Mouse (Mus musculus): ENCODE results near the gene Ldlrap1.

The Ldlrap1 gene

DNA sequence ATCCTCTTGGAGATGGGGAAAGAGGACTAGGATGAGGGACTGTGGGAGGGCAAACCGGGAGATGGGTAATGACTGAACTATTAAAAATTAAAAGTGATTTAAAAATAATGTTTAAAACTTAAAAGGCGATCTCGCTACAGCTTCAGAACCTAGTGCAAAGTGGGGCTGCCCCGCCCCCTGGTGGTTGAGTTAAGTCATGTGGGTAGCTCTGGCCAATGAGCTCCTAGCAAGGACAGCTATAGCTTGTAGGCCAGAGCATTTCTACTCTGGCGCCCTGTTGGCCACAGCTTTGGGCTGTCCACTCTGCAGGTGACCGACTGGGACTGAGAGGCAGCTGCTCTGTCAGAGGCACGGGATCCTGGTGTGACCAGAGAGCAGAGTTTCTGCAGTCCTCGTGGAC, 53.9 kb downstream of the Ldlrap1 start:
- peak; percentile 77 for DNase-seq (ENCODE audit: low spot score)

DNA sequence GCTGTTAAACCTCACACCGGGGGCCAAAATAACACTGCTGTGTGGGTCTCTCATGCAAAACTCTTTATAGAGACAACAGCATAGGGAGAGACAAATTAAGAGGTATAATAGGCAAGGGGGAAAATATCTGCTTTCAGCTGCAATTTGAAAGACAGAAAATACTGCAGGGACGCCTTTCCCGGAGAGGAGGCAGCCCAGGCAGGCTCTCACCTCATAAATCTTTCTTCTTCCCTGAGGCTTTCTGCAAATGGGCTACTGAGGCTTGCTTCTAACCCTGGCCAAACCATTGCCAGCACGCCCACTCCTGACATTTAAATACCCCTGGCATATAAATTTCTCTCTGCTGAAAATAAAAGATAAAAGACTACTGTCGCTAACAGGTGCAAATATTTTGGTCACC, 62.5 kb downstream of the Ldlrap1 start:
- DNase-seq (ENCODE audit: low spot score), result no peak

DNA sequence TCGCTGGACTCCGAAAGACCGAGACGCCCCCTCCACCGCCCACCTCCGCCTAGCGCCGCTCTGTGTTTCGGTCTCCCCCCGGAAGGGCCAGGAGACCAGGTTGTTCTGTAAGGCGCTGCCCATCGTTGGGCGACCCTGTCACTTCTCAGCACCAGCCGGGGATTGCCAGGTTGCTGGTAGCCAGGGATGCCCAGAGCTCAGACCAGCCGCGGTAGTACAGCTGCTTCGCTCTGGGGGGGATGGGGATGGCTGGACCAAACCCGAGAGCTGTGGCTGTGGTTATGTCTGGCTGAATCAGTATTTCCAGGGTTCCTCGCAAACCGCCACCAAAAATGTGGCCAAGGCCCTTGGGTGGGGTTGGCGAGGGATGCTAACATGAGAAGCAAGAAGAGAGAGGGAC, 63.2 kb downstream of the Ldlrap1 start:
- DNase-seq (ENCODE audit: low spot score), result no peak

DNA sequence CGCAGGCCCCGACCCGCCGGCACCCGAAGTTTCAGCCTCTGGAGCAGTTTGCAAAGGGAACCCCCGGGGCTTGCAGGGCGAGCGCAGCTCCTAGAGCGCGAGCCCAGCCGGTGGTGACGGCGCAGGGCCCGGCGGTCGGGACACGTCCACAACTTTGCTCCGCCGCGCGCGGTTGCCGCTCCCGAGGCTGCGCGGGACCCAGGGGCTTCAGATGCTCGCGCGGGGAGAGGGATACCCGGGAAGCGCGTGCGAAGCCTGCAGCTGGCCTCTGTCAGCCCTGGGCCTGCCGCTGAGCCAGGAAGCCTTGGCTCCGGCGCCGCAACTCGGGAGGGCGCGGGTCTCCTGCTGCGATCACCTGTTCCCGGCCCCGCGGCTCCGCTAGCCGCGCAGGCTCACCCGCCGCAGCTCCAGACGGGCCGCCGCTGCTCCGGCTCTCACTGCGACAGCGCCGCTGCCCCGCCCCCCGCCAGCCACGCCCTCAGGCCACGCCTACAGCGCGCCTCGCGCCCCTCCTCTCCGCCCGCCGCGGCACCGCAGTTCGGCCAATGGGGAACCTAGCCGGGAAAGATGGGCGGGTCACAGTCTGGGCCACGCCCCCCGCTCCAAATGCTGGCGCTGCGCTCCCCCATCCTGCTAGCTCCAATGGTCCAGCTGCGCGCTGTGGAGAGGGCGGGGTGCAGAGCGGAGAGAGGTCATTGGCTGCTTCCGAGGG, 63.8 kb downstream of the Ldlrap1 start, which contains the start of gene Man1c1:
TSS of gene Man1c1 (minus strand) at position 456 of the 712 bp plus-strand sequence.
- peak; percentile 97 for DNase-seq (ENCODE audit: low spot score)

DNA sequence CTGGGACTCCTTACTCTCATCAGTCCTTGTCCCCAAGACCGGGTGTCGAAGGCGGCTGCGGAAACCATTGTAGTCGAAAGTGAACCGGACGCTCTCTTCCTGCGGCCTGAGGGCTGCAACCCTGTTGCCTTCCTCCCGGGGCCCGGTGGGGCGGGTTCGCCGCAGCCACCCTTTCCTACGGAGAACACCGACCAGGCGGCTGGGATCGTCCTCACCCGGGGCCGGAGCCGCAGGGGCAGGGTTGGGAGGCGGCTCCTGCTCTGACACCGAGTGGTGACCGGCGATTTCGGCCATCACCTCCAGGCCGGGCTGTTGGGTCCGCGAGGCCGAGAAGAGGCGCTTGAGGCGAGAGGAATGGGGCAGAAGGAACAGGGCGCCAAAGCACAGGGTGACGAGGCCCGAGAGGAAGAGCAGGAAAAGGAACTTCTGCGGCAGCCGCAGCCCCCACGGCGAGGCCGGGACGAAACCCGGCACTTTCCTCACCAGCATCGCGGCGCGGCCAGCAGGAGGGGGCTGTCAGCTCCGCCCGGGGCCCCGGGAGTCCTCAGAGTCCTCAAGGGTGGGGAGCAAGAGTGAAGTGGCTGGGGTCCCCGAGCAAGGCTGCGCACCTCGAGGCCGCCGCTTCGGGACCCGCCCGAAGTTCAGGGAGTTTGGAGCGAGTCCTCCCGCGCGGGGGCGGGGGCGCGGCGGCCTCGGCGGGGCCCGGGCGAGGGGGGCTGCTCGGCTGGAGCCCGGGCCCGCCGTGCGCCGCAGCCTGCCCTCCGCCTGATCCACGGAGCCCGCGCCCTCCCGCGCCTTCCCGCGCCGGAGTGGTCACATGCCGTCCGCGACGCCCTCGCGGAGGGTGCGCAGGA, 64.6 kb downstream of the Ldlrap1 start:
- DNase-seq (ENCODE audit: low spot score), result peak; percentile 22

DNA sequence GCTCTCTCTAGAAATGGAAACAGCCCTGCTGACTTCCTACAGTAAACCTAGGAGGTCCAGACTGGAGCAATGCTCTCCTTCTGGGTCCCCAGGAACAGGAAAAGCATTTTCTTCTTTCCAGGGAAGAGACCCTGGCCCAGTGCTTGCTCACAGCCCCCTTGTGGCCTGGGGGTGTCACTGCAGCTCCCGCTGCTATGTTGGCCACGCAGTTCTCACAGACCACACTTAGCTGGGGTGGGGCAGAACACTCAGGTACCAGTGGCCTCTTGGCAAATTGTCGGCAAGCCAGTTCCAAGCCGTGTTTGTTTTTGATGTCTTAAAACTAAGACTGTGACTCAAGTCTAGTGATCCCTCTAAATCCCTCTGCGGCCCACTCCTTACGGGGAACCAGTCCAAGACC, 65.9 kb downstream of the Ldlrap1 start:
- peak; percentile 62 for DNase-seq (ENCODE audit: low spot score)

DNA sequence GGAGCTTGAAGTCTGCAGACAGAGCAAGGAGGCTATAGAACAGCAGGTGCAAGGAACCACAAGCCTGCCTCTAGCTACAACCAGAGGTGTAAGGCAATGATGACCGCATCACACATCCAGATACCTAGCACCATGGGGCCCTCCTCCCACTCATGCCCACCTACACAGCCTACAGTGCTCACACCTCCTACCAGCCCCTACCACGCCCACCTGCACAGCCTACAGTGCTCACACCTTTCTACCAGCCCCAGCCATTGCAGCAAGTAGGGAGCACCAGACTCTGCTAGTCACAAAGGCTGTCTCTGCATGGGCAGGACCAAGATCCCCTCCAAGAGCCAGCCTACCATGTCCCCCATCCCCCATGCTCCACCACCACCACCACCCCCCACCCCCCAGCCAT, 66.9 kb downstream of the Ldlrap1 start:
- DNase-seq (ENCODE audit: low spot score), result no peak

DNA sequence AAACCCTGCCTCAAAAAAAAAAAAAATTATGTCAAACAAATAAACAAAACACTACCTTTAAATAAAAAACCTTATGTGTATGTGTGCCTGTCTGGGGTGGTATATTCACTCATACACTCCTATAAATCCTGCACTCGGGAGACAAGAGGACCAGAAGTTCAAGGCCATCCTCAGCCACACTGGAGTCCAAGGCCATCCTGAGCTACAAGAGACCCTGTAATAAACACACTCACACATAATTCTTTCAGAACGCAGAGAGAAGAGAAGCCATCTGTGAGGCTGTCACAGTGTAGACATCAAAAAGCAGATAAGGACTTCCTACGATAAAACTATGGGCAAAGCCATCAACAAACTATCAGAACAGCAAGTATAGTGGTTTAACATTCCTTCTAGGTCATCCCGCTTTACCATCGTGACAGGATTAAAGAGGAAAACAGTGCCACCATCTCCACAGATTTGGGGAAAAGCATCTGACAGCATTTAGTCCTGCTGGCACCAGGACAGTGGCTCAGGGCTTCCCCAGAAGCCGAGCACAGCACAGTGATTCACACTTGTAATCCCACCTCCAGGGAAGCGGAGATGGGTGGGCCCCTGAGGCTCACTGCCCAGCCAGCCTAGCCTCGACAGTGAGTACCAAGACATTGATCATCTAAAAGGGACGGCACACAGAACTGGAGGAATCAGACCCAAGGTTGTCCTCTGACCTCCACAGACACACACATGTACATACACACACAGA, 74.5 kb downstream of the Ldlrap1 start:
- DNase-seq (ENCODE audit: low spot score), result no peak

DNA sequence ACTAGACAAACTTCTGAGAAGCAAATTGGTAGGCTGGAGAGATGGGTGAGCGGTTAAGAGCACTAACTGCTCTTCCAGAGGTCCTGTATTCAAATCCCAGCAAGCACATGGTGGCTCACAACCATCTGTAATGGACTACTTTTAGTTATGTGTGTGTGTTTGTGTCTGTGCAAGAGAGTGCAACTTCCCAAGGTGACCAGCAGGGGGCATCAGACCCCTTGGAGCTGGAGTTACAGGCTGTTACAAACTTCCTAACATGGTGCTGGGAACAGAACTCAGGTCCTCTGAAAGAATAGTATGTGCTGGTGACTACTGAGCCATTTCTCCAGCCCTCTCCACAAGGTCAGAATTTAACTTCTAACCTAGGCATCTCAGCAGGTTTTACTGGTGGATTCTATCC, 75.4 kb downstream of the Ldlrap1 start:
- no peak for DNase-seq (ENCODE audit: low spot score)
